Mouse (Mus musculus) intestine, postnatal 0 days (tissue): ENCODE results near the gene Rreb1. TPM values are rescaled to one million over a fixed set of nuclear protein-coding genes. Genes with fewer than 3 reads are reported as not detected.
A peak's percentile ranks its signal among the peaks of the same experiment; 100 is the strongest.

Experiments used
- ATAC-seq: fragments of 200-750 bp; cut with Nextera tagmentation; 2 replicates; pipeline ENCODE4 v1.8.0; 2017; ENCODE audit warnings: mild to moderate bottlenecking, moderate TSS enrichment, moderate library complexity
- H3K27ac ChIP-seq: fragments of 300-500 bp; sonication (generic); 2 replicates; pipeline ENCODE4 v1.5.1; 2014; ENCODE audit warnings: mild to moderate bottlenecking, low read depth, low read length, moderate library complexity
- H3K27me3 ChIP-seq: fragments of 300-500 bp; sonication (generic); replicated peaks from 2 replicates; pipeline ENCODE4 v1.6.1; 2014; ENCODE audit warnings: low read length, mixed read lengths; ENCODE audit not compliant: control insufficient read depth, insufficient read depth
- H3K36me3 ChIP-seq: fragments of 300-500 bp; sonication (generic); 2 replicates; pipeline ENCODE4 v1.6.1; 2014; ENCODE audit warnings: mild to moderate bottlenecking, moderate library complexity; ENCODE audit not compliant: control insufficient read depth, insufficient read depth
- H3K4me1 ChIP-seq: fragments of 300-500 bp; sonication (generic); replicated peaks from 2 replicates; pipeline ENCODE4 v1.6.1; 2014; ENCODE audit warnings: antibody characterized with exemption, low read length, mixed read lengths; ENCODE audit not compliant: control insufficient read depth, insufficient read depth
- H3K4me2 ChIP-seq: fragments of 300-500 bp; sonication (generic); replicated peaks from 2 replicates; pipeline ENCODE4 v1.6.1; 2014; ENCODE audit warnings: low read depth, mild to moderate bottlenecking, moderate library complexity
- H3K4me3 ChIP-seq: fragments of 300-500 bp; sonication (generic); 2 replicates; pipeline ENCODE4 v1.5.1; 2014; ENCODE audit warnings: low read depth, low read length
- H3K9ac ChIP-seq: fragments of 300-500 bp; sonication (generic); 2 replicates; pipeline ENCODE4 v1.6.1; 2014; ENCODE audit warnings: mild to moderate bottlenecking, low read depth, low read length
- H3K9me3 ChIP-seq: fragments of 300-500 bp; sonication (generic); 2 replicates; pipeline ENCODE4 v1.6.1; 2016; ENCODE audit warnings: mixed run types; ENCODE audit not compliant: control insufficient read depth
- CTCF ChIP-seq: sonication (generic); IDR thresholded peaks from 2 replicates; pipeline ENCODE4 v1.5.1; 2016; ENCODE audit warnings: low read depth, mild to moderate bottlenecking, control low read depth, antibody characterized with exemption, moderate library complexity
- WGBS: fragments of 180-500 bp; shearing (Covaris S2); extraction: QIAGEN DNeasy Blood & Tissue Kit; methylation state at CpG from one replicate; pipeline ENCODE4 v1.1.7; 2014; 5-methylcytosine and 5-hydroxymethylcytosine counted together
- polyA plus RNA-seq: library from polyadenylated mRNA; unstranded; fragments of >200 nt; fragmentation: Nextera tagmentation; extraction: Ambion mirVana; gene quantifications from 2 replicates; pipeline ENCODE4 v1.2.1, GENCODE M21; 2015

The Rreb1 gene
- polyA plus RNA-seq, 1 experiment from 2014 or later: 10.6 TPM

GRCm38 (mm10) chr13:37777351-37778146, 651 bp upstream of the Rreb1 start:
- H3K9ac ChIP-seq: no peak overlapping the region
- ATAC-seq: peak; percentile 32; the same call in 1 of the 2 replicates
- 25% methylated on average over 25 of the region's 25 CpGs for WGBS
- peak overlapping the region; percentile 100 for H3K4me2 ChIP-seq
- H3K36me3 ChIP-seq: no peaks in the 10 kb centered on the region
- H3K4me3 ChIP-seq: peak overlapping the region; percentile 56
- no peaks in the 10 kb centered on the region for H3K27me3 ChIP-seq
- 0 out of 2 replicates have a peak, but pooled peaks cover 6% of the 10 kb centered on the region for H3K4me1 ChIP-seq
- H3K27ac ChIP-seq: no peak overlapping the region
- no peak for TF ChIP-seq CTCF
- no peaks in the 10 kb centered on the region for H3K9me3 ChIP-seq

DNA sequence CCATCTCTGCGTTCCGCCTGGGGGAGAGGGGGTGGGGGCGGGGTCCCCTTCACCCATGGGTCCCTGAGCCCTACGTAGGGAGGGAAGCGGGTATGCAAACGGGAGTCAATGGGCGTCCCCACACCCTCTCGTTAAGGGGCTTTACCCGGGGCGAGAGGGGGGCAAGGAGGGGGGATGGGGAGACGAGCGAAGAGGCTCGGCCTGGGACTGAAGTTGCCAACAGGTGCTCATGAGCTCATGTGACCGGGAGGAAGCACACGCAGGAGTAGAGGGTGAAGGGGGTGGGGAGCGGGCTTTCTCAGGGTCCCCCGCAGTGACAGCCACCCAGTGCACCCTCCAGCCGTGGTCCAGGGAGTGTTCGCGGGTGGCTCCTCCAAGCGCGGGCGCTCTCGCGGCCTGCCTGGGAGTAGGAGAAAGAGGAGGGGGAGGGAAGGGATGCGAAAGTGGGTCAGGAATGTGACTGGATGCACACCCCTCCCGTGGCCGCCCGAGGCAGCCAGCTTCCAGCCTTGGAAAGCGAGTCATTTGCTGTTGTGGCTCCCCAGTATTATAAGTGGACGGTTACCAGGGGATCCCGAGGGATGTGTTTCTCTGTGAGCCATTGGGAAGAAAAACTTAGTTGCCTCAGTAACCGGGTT, 513 bp downstream of the Rreb1 start:
- peak overlapping the region; percentile 47 for H3K9ac ChIP-seq
- no peaks in the 10 kb centered on the region for H3K36me3 ChIP-seq
- TF ChIP-seq CTCF: peak; percentile 16; the same call in 1 of the 2 replicates
- H3K9me3 ChIP-seq: no peaks in the 10 kb centered on the region
- peak overlapping the region; percentile 56 for H3K4me3 ChIP-seq
- ATAC-seq: peak; percentile 41; the same call in 1 of the 2 replicates
- peak overlapping the region; percentile 100 for H3K4me2 ChIP-seq
- H3K27ac ChIP-seq: peak overlapping the region; percentile 50; the same call in 1 of the 2 replicates
- WGBS: 1% methylated on average over 33 of the region's 33 CpGs
- H3K27me3 ChIP-seq: no peaks in the 10 kb centered on the region
- H3K4me1 ChIP-seq: 0 out of 2 replicates have a peak, but pooled peaks cover 6% of the 10 kb centered on the region

DNA sequence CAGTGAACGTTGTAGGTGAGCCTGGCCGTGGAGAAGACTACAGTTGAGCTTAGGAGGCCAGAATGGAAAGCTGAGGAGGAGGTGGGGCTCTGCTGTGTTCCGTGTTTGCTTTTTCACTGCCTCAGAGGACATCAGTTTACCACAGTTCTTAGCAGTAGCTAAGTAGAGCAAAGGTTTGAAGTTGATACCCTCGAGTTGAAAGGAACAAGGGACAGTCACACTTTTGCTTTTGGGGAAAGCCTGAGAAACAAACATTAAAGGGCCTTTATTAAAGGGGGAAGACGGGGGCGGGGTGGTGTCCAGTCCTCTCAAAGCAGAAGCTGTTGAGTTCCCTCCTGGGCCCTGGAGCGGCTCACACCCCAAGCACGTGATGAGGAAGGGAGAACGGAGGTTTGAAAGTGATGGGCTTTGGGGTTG, 1.1 kb downstream of the Rreb1 start:
- H3K4me2 ChIP-seq: peak overlapping the region; percentile 100
- peak overlapping the region; percentile 56 for H3K4me3 ChIP-seq
- TF ChIP-seq CTCF: no peak
- H3K4me1 ChIP-seq: 0 out of 2 replicates have a peak, but pooled peaks cover 8% of the 10 kb centered on the region
- no peaks in the 10 kb centered on the region for H3K27me3 ChIP-seq
- no peaks in the 10 kb centered on the region for H3K36me3 ChIP-seq
- H3K9ac ChIP-seq: no peak overlapping the region
- H3K27ac ChIP-seq: no peak overlapping the region
- no peaks in the 10 kb centered on the region for H3K9me3 ChIP-seq
- WGBS: 13% methylated on average over 9 of the region's 9 CpGs
- ATAC-seq: no peak

- Histone ChIP-seq H3K4me2 (no peak overlapping the region), H3K9me3 (no peaks in the 10 kb centered on the region), H3K36me3 (no peaks in the 10 kb centered on the region), H3K4me3 (no peak overlapping the region), H3K4me1 (0 out of 2 replicates have a peak, but pooled peaks cover 9% of the 10 kb centered on the region), H3K27me3 (no peaks in the 10 kb centered on the region), H3K9ac (no peak overlapping the region), H3K27ac (no peak overlapping the region)
- WGBS: 84% methylated on average over 2 of the region's 2 CpGs
- no peak for ATAC-seq
- no peak for TF ChIP-seq CTCF
Measured at GRCm38 (mm10) chr13:37781557-37781956, 3.4 kb downstream of the Rreb1 start.

- Histone ChIP-seq H3K36me3 (no peaks in the 10 kb centered on the region), H3K9me3 (no peaks in the 10 kb centered on the region), H3K4me3 (no peak overlapping the region), H3K27ac (no peak overlapping the region), H3K4me1 (0 out of 2 replicates have a peak, but pooled peaks cover 9% of the 10 kb centered on the region), H3K27me3 (no peaks in the 10 kb centered on the region), H3K4me2 (no peak overlapping the region), H3K9ac (no peak overlapping the region)
- no peak for ATAC-seq
- 76% methylated on average over 6 of the region's 6 CpGs for WGBS
- TF ChIP-seq CTCF: no peak
Measured at GRCm38 (mm10) chr13:37782144-37782543, 3.9 kb downstream of the Rreb1 start.

DNA sequence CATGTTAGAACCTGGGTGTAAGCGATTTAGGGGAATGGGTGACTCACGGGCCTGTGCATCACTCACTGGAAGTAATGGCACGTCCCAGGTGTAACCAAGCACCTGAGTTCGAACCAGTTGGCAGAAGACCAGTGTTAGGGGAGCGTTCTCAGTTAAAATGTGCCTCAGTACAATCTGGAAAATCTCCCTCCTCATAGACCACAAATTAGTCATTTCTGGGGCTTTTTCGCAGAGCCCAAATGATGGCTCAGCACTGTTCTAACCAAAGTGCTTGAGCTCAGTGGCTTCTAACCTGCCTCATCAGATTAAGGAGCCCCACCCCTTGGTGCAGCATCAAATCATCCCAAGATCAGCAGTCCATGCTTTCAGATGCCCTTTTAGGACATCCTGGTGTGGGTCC, 5.5 kb downstream of the Rreb1 start:
- no peak for ATAC-seq
- WGBS: 91% methylated on average over 6 of the region's 6 CpGs
- 0 out of 2 replicates have a peak, but pooled peaks cover 9% of the 10 kb centered on the region for H3K4me1 ChIP-seq

More for the DNA sequence above, 5.5 kb downstream of the Rreb1 start:
- no peak overlapping the region for H3K27ac ChIP-seq
- TF ChIP-seq CTCF: no peak
- H3K4me2 ChIP-seq: no peak overlapping the region
- no peaks in the 10 kb centered on the region for H3K36me3 ChIP-seq
- H3K4me3 ChIP-seq: no peak overlapping the region
- H3K9ac ChIP-seq: no peak overlapping the region
- no peaks in the 10 kb centered on the region for H3K9me3 ChIP-seq
- H3K27me3 ChIP-seq: no peaks in the 10 kb centered on the region
